9 mouse cellular contexts compared by ENCODE assay signal in the genomic region with DNA sequence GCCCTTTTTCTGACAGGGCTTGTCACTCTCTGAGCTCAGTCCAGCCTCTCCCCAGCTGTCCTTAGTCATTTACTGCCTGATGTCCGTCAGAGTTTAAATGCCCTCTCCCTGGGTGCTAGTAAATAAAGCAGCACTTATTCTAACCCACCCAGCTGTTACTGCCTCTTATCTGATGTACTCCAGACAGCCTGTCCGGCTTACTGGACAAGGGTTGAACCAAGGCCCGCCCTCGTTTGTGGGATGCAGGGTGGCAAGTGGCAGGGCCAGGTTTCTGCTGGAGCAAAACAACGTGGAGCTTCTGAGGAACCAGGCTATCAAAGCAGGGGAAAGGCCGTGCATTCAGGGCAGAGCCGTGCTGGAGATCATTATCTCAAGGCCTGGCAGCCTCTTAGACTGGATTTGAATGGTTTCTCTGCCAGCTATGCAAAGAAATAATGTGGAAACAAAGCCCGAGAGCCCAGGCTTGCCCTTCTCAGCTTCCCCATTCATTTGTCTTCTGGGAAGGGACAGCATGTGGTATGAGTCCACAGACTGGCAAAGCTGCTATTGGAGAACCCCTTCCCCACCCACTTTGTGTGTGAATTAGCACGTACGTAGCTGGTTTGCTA. TPM values are rescaled to one million over a fixed set of nuclear protein-coding genes. Genes with fewer than 3 reads are reported as not detected.
DNase-seq lines count a peak whose midpoint lies in the region; ATAC-seq lines count a peak whose summit lies in the region.
"Had no signal": no experiment of that assay in that cellular context is flagged by ENCODE, and none has a peak within 500 bp of the region (broad histone marks: within the 10 kb centered on the region; RNA-seq: fewer than 3 reads in every experiment).

No protein-coding gene starts in this region.

- H3K4me3 ChIP-seq in midbrain, embryonic 11.5 days (ENCODE audit: low read depth, low read length) = no peak overlapping the region
- no peak overlapping the region for H3K4me3 ChIP-seq in midbrain, embryonic 16.5 days (ENCODE audit: low read depth, low read length)
- H3K4me3 ChIP-seq in liver, embryonic 16.5 days (ENCODE audit: low read depth, low read length) = no peak overlapping the region
- H3K4me3 ChIP-seq in stomach, embryonic 15.5 days (replicated peaks) = no peak overlapping the region

- no peaks in the 10 kb centered on the region for H3K9me3 ChIP-seq in midbrain, embryonic 11.5 days (ENCODE audit: control insufficient read depth, low read length)
- no peaks in the 10 kb centered on the region for H3K9me3 ChIP-seq in midbrain, embryonic 16.5 days (replicated peaks; ENCODE audit: control insufficient read depth, low read length, poor library complexity, severe bottlenecking)
- no peaks in the 10 kb centered on the region for H3K9me3 ChIP-seq in liver, embryonic 16.5 days (replicated peaks; ENCODE audit: control insufficient read depth, low read length)
- H3K9me3 ChIP-seq in stomach, embryonic 15.5 days = no peaks in the 10 kb centered on the region

- no peak overlapping the region for H3K4me2 ChIP-seq in midbrain, embryonic 11.5 days
- no peak overlapping the region for H3K4me2 ChIP-seq in midbrain, embryonic 16.5 days (ENCODE audit: low read length)
- peak overlapping the region; percentile 79 for H3K4me2 ChIP-seq in liver, embryonic 16.5 days (ENCODE audit: low read depth, low read length)
- H3K4me2 ChIP-seq in stomach, embryonic 15.5 days = 0 out of 2 replicates have a peak overlapping the region, but pooled peaks have one; percentile 35

- H3K36me3 ChIP-seq in midbrain, embryonic 11.5 days (ENCODE audit: control insufficient read depth, insufficient read depth, low read length) = peaks cover 8% of the 10 kb centered on the region; the same call in 1 of the 2 replicates
- H3K36me3 ChIP-seq in midbrain, embryonic 16.5 days (ENCODE audit: control insufficient read depth, insufficient read depth, low read length) = no peaks in the 10 kb centered on the region
- H3K36me3 ChIP-seq in liver, embryonic 16.5 days (ENCODE audit: control insufficient read depth, insufficient read depth) = peaks cover 19% of the 10 kb centered on the region
- peaks cover 2% of the 10 kb centered on the region; the same call in 1 of the 2 replicates for H3K36me3 ChIP-seq in stomach, embryonic 15.5 days

- ATAC-seq in midbrain, embryonic 11.5 days (ENCODE audit: low FRiP score) = peak; percentile 22; the same call in 1 of the 2 replicates
- ATAC-seq in midbrain, embryonic 16.5 days = no peak
- ATAC-seq in liver, embryonic 16.5 days (ENCODE audit: low read depth) = no peak
- ATAC-seq in stomach, embryonic 15.5 days (ENCODE audit: insufficient read depth, low FRiP score, low read depth) = no peak

- WGBS in midbrain, embryonic 11.5 days = 45% methylated on average over 10 of the region's 10 CpGs
- WGBS in midbrain, embryonic 16.5 days = 22% methylated on average over 10 of the region's 10 CpGs
- 43% methylated on average over 10 of the region's 10 CpGs for WGBS in liver, embryonic 16.5 days (ENCODE audit: insufficient replicate concordance)
- 43% methylated on average over 10 of the region's 10 CpGs for WGBS in stomach, embryonic 15.5 days

- H3K4me1 ChIP-seq in midbrain, embryonic 11.5 days (ENCODE audit: control insufficient read depth, insufficient read depth, low read length) = peaks cover 49% of the 10 kb centered on the region
- peaks cover 19% of the 10 kb centered on the region for H3K4me1 ChIP-seq in midbrain, embryonic 16.5 days (ENCODE audit: control insufficient read depth, insufficient read depth, low read length)
- peaks cover 83% of the 10 kb centered on the region for H3K4me1 ChIP-seq in liver, embryonic 16.5 days (ENCODE audit: control insufficient read depth, low read depth, low read length)
- H3K4me1 ChIP-seq in stomach, embryonic 15.5 days = peaks cover 58% of the 10 kb centered on the region

- peak overlapping the region; percentile 75 for H3K27ac ChIP-seq in midbrain, embryonic 11.5 days (ENCODE audit: low read depth, low read length)
- H3K27ac ChIP-seq in midbrain, embryonic 16.5 days (ENCODE audit: low read length) = no peak overlapping the region
- H3K27ac ChIP-seq in liver, embryonic 16.5 days (ENCODE audit: low read length) = peak overlapping the region; percentile 99
- H3K27ac ChIP-seq in stomach, embryonic 15.5 days = peak overlapping the region; percentile 92

- no peaks in the 10 kb centered on the region for H3K27me3 ChIP-seq in midbrain, embryonic 11.5 days (ENCODE audit: control insufficient read depth, insufficient read depth, low read length)
- no peaks in the 10 kb centered on the region for H3K27me3 ChIP-seq in midbrain, embryonic 16.5 days (ENCODE audit: control insufficient read depth, insufficient read depth, low read depth, low read length)
- peaks cover 12% of the 10 kb centered on the region for H3K27me3 ChIP-seq in liver, embryonic 16.5 days (ENCODE audit: control insufficient read depth, insufficient read depth, low read depth, low read length)
- no peaks in the 10 kb centered on the region for H3K27me3 ChIP-seq in stomach, embryonic 15.5 days (replicated peaks)

- H3K9ac ChIP-seq in midbrain, embryonic 11.5 days (ENCODE audit: low read length) = no peak overlapping the region
- H3K9ac ChIP-seq in midbrain, embryonic 16.5 days (ENCODE audit: low read depth, low read length) = no peak overlapping the region
- H3K9ac ChIP-seq in liver, embryonic 16.5 days (ENCODE audit: low read depth, low read length) = peak overlapping the region; percentile 73
- H3K9ac ChIP-seq in stomach, embryonic 15.5 days = no peak overlapping the region

- no peak for DNase-seq in midbrain, embryonic 11.5 days (ENCODE audit: low spot score, missing footprints)
- DNase-seq in induced T-regulatory cell, adult 2 months (ENCODE audit: low read depth) = peak; percentile 32
- DNase-seq in frontal cortex, postnatal 14 days (ENCODE audit: low spot score in 2 of 2) = no peak
- no peak for DNase-seq in adrenal gland, adult 2 months
- DNase-seq in left cerebral cortex, adult 11 months (ENCODE audit: low spot score) = no peak

RNA-seq across cellular contexts. Expression of a gene that starts 7.4 kb away (rescaled TPM):
- polyA plus RNA-seq in midbrain, embryonic 11.5 days (2014; fragmentation: Nextera tagmentation; extraction: Ambion mirVana) = 150 and 153 TPM in 2 replicates
- polyA plus RNA-seq in midbrain, embryonic 16.5 days (2015; fragmentation: Nextera tagmentation; extraction: Ambion mirVana) = 27.2 and 34.9 TPM in 2 replicates
- polyA plus RNA-seq in liver, embryonic 16.5 days (2015; fragmentation: Nextera tagmentation; extraction: Ambion mirVana) = 107 and 109 TPM in 2 replicates
- polyA plus RNA-seq in stomach, embryonic 15.5 days (2015; fragmentation: Nextera tagmentation; extraction: Ambion mirVana) = 72.2 and 72.4 TPM in 2 replicates
- 10 to 100 TPM; 20.3 to 55.2 TPM for total RNA-seq in adrenal gland, adult 2 months (2021)
- 18.9 and 25.1 TPM in 2 replicates for polyA plus RNA-seq in adrenal gland, adult 2 months (2012; rRNA removed)

RNA-seq across cellular contexts. Expression of a gene that starts 34.5 kb away (rescaled TPM):
- polyA plus RNA-seq in midbrain, embryonic 11.5 days (2014; fragmentation: Nextera tagmentation; extraction: Ambion mirVana) = 5.7 and 6.8 TPM in 2 replicates
- 9.8 and 15.2 TPM in 2 replicates for polyA plus RNA-seq in midbrain, embryonic 16.5 days (2015; fragmentation: Nextera tagmentation; extraction: Ambion mirVana)
- 2.2 and 3.3 TPM in 2 replicates for polyA plus RNA-seq in liver, embryonic 16.5 days (2015; fragmentation: Nextera tagmentation; extraction: Ambion mirVana)
- 9.0 and 11.1 TPM in 2 replicates for polyA plus RNA-seq in stomach, embryonic 15.5 days (2015; fragmentation: Nextera tagmentation; extraction: Ambion mirVana)
- total RNA-seq in adrenal gland, adult 2 months (2021) = 10 to 100 TPM; 10.1 to 12.4 TPM
- polyA plus RNA-seq in adrenal gland, adult 2 months (2012; rRNA removed) = 13.4 and 17.9 TPM in 2 replicates
- total RNA-seq: MEL had no signal

RNA-seq across cellular contexts. Expression of a gene that starts 39.5 kb away (rescaled TPM):
- not detected in 2 replicates for polyA plus RNA-seq in midbrain, embryonic 11.5 days (2014; fragmentation: Nextera tagmentation; extraction: Ambion mirVana)
- 0.21 TPM in 1 of 2 replicates, not detected in the other for polyA plus RNA-seq in midbrain, embryonic 16.5 days (2015; fragmentation: Nextera tagmentation; extraction: Ambion mirVana)
- polyA plus RNA-seq in liver, embryonic 16.5 days (2015; fragmentation: Nextera tagmentation; extraction: Ambion mirVana) = 0.19 and 0.20 TPM in 2 replicates
- polyA plus RNA-seq in stomach, embryonic 15.5 days (2015; fragmentation: Nextera tagmentation; extraction: Ambion mirVana) = 0.70 and 1.1 TPM in 2 replicates
- not detected for total RNA-seq in adrenal gland, adult 2 months (2021)
- polyA plus RNA-seq in adrenal gland, adult 2 months (2012; rRNA removed) = 0.07 and 0.08 TPM in 2 replicates
- total RNA-seq: MEL had no signal

Comparison
In these comparisons a context has a peak if more than half of its experiments do, and no peak if none do; other contexts are left out.
1. H3K4me2 ChIP-seq: peak in liver, embryonic 16.5 days (single experiment) and stomach, embryonic 15.5 days (single experiment); none in midbrain, embryonic 11.5 days (single experiment) and midbrain, embryonic 16.5 days (single experiment).